Mouse (Mus musculus) olfactory bulb, adult 2 months (tissue): ENCODE measurements around the gene AC124502.3. TPM values are rescaled to one million over a fixed set of nuclear protein-coding genes. Genes with fewer than 3 reads are reported as not detected.

Experiments
- H3K27ac ChIP-seq: fragments of 200-500 bp; 2 replicates; pipeline ENCODE4 v1.5.1; 2012; ENCODE audit warnings: low read depth, low read length; ENCODE audit not compliant: insufficient read depth
- H3K4me1 ChIP-seq: fragments of 200-500 bp; 2 replicates; pipeline ENCODE4 v1.6.1; 2012; ENCODE audit warnings: low read length; ENCODE audit not compliant: control insufficient read depth, insufficient read depth
- H3K4me3 ChIP-seq: fragments of 200-500 bp; 2 replicates; pipeline ENCODE4 v1.5.1; 2012; ENCODE audit warnings: mild to moderate bottlenecking, low read depth, low read length, moderate library complexity; ENCODE audit not compliant: insufficient read depth
- CTCF ChIP-seq: fragments of 200-500 bp; IDR thresholded peaks from 2 replicates; pipeline ENCODE4 v1.5.1; 2012; ENCODE audit warnings: low read depth, mild to moderate bottlenecking, low read length, moderate library complexity; ENCODE audit not compliant: insufficient read depth
- POLR2A ChIP-seq: fragments of 200-500 bp; IDR thresholded peaks from 2 replicates; pipeline ENCODE4 v1.6.1; 2012; ENCODE audit warnings: mild to moderate bottlenecking, low read depth, low read length, moderate library complexity; ENCODE audit not compliant: insufficient read depth
- WGBS: fragments of 180-500 bp; shearing (Covaris S2); methylation state at CpG from one replicate; pipeline ENCODE4 v1.1.7; 2018; 5-methylcytosine and 5-hydroxymethylcytosine counted together
- polyA plus RNA-seq: library from polyadenylated mRNA; stranded (reverse); fragments of >200 nt; gene quantifications from 2 replicates; pipeline ENCODE4 v1.2.4, GENCODE M21; 2012; ENCODE audit warnings: low replicate concordance; ENCODE audit not compliant: missing spikeins, insufficient read depth, insufficient read length

AC124502.3 gene
- polyA plus RNA-seq, 1 experiment = not detected

- Histone ChIP-seq H3K27ac (peak overlapping the region; percentile 71), H3K4me3 (peak overlapping the region; percentile 94), H3K4me1 (peaks cover 53% of the 10 kb centered on the region)
- WGBS = 3% methylated on average over 31 of the region's 31 CpGs
- TF ChIP-seq POLR2A (no peak), CTCF (no peak)
Measured at GRCm38 (mm10) chr19:5097521-5098362, 59.1 kb downstream of the AC124502.3 start.

- WGBS = 3% methylated on average over 41 of the region's 48 CpGs
- TF ChIP-seq POLR2A (peak; percentile 31; the same call in 1 of the 2 replicates), CTCF (no peak)
- H3K4me3 ChIP-seq = peak within 1 kb of the TSS; percentile 94
- peak within 1 kb of the TSS; percentile 71 for H3K27ac ChIP-seq
- peaks cover 45% of the 10 kb centered on the region for H3K4me1 ChIP-seq
Measured at GRCm38 (mm10) chr19:5098363-5099143, 59.9 kb downstream of the AC124502.3 start, which contains the start of gene Cnih2. Gene Cnih2 (minus strand): TSS chr19:5098521.

Other genes starting within 250 kb of the AC124502.3 start
- 103 TPM in 1 of 2 replicates, not detected in the other for gene Rbm4, start 245.0 kb upstream of the AC124502.3 start, polyA plus RNA-seq
- gene Gm21992, start 227.3 kb upstream of the AC124502.3 start, polyA plus RNA-seq = not detected in 2 replicates
- not detected in 2 replicates for gene Rbm14, start 227.3 kb upstream of the AC124502.3 start, polyA plus RNA-seq
- not detected in 2 replicates for gene Ccs, start 199.6 kb upstream of the AC124502.3 start, polyA plus RNA-seq
- not detected in 2 replicates for gene Ccdc87, start 199.5 kb upstream of the AC124502.3 start, polyA plus RNA-seq
- gene Ctsf, start 183.8 kb upstream of the AC124502.3 start, polyA plus RNA-seq = not detected in 2 replicates
- gene Actn3, start 161.0 kb upstream of the AC124502.3 start, polyA plus RNA-seq = not detected in 2 replicates
- gene Zdhhc24, start 160.2 kb upstream of the AC124502.3 start, polyA plus RNA-seq = not detected in 2 replicates
- not detected in 2 replicates for gene Bbs1, start 132.3 kb upstream of the AC124502.3 start, polyA plus RNA-seq
- not detected in 2 replicates for gene Dpp3, start 110.6 kb upstream of the AC124502.3 start, polyA plus RNA-seq
- gene Peli3, start 95.8 kb upstream of the AC124502.3 start, polyA plus RNA-seq = not detected in 2 replicates
- not detected in 2 replicates for gene Mrpl11, start 76.7 kb upstream of the AC124502.3 start, polyA plus RNA-seq
- gene Npas4, start 48.6 kb upstream of the AC124502.3 start, polyA plus RNA-seq = not detected in 2 replicates
- gene Slc29a2, start 15.0 kb upstream of the AC124502.3 start, polyA plus RNA-seq = not detected in 2 replicates
- gene B4gat1, start 65 bp upstream of the AC124502.3 start, polyA plus RNA-seq = not detected in 2 replicates
- not detected in 2 replicates for gene Brms1, start 2.5 kb downstream of the AC124502.3 start, polyA plus RNA-seq
- gene Rin1, start 11.6 kb downstream of the AC124502.3 start, polyA plus RNA-seq = not detected in 2 replicates
- gene Cd248, start 29.2 kb downstream of the AC124502.3 start, polyA plus RNA-seq = not detected in 2 replicates
- not detected in 2 replicates for gene Tmem151a, start 46.6 kb downstream of the AC124502.3 start, polyA plus RNA-seq
- gene Yif1a, start 49.6 kb downstream of the AC124502.3 start, polyA plus RNA-seq = not detected in 2 replicates
- gene Cnih2, start 59.6 kb downstream of the AC124502.3 start, polyA plus RNA-seq = not detected in 2 replicates
- gene Rab1b, start 68.2 kb downstream of the AC124502.3 start, polyA plus RNA-seq = not detected in 2 replicates
- gene Klc2, start 79.7 kb downstream of the AC124502.3 start, polyA plus RNA-seq = not detected in 2 replicates
- gene Pacs1, start 234.2 kb downstream of the AC124502.3 start, polyA plus RNA-seq = not detected in 2 replicates